Mouse (Mus musculus) heart, postnatal 0 days (tissue): ENCODE measurements at regions not wholly inside any gene's neighbourhood (a gene's known extent, or its start where the extent isn't known, plus 50 kb on each side); places are given as distances from the start of the nearest gene placed in this dataset.

Source experiments
- CTCF ChIP-seq: IDR thresholded peaks from 2 replicates; pipeline ENCODE4 v1.5.1; 2016; ENCODE audit warnings: antibody characterized with exemption, control low read depth, low read depth
- EP300 ChIP-seq: IDR thresholded peaks from 2 replicates; pipeline ENCODE4 v1.6.1; 2016; ENCODE audit warnings: antibody characterized with exemption, low read depth

GRCm38 (mm10) chr1:184138661-184139060 is 104.6 kb upstream of the 1700056E22Rik start:
- TF ChIP-seq EP300: no peak
- TF ChIP-seq CTCF: no peak
